Mouse (Mus musculus): ENCODE measurements around the gene Tmem106c. TPM values are rescaled to one million over a fixed set of nuclear protein-coding genes. Genes with fewer than 3 reads are reported as not detected.

Tmem106c gene
- polyA plus RNA-seq, 1 experiment, result 110 TPM

DNA sequence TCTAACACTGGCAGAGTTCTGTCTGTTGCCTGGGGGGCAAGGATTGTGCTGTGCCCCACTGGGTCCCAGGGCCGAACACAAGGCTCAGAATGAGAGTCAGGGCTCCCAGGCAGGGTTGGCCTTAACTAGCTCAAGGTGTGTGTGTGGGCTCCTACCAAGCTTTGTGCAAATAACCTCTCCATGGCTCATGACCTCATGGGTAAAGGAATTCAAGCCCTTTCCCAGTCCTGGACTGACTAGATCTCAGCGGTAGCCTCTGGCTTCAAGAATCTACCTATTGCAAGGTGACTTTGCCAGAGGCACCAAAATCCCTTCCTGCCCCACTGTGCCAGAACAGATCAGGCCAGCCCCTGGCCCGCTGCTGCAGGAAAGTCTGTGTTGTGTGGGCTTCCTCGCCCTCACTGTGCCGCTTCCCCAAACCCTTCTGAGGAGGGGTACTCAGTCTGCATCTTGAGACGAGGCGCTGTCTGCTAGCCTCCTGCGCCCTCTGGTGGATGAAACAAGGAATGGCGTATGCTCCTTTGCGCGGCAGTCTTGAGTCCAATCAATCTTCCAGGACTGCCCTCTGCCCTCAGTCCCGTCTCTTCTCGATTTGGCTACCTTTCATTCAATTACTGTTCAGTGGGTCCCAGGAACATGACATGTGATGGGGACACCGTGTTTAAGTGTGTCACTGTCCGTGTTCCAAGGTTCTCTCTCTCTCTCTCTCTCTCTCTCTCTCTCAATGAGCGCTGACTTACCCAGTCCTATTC is 11.7 kb upstream of the Tmem106c start:
- no peak for DNase-seq (ENCODE audit: low read depth)

DNA sequence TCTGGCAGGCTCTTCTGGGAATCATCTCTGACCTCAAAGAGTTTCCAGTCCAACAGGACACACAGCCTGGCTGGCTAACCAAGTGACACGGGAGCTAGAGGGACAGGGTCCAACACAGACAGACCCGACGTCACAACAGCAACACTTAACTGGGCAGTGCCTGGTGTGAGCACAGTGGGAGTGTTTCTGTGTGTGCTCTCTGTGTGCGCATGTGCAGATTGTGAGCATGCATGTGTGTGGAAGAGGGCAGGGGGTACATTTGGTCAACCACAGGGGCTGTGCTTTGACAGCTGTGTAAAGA is 11.2 kb upstream of the Tmem106c start:
- DNase-seq (ENCODE audit: low read depth), result no peak

- DNase-seq (ENCODE audit: low read depth), result no peak
Observed at GRCm38 (mm10) chr15:97954671-97955070, 9.3 kb upstream of the Tmem106c start.

GRCm38 (mm10) chr15:97955286-97955685 is 8.7 kb upstream of the Tmem106c start:
- no peak for DNase-seq (ENCODE audit: low read depth)

DNA sequence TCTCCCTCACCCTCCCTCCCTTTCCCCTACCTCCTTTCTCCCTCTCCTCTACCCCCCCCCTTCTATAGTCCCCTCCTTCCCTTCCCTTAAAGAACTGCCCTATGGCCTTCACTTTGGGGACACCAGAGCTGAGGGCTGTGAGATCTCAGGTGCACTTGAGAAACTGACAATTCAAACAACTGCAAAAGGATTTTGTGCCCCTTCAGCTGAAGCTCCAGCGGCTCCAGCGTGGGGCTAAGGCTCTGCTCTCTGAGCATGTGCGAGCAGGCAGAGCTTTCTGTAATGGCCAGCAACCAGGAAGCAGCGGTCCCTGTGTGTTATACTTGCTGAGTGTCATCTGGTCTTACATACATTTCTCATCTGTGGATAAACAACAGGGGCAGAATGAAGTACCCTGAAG is 8.3 kb upstream of the Tmem106c start:
- DNase-seq (ENCODE audit: low read depth), result no peak

DNA sequence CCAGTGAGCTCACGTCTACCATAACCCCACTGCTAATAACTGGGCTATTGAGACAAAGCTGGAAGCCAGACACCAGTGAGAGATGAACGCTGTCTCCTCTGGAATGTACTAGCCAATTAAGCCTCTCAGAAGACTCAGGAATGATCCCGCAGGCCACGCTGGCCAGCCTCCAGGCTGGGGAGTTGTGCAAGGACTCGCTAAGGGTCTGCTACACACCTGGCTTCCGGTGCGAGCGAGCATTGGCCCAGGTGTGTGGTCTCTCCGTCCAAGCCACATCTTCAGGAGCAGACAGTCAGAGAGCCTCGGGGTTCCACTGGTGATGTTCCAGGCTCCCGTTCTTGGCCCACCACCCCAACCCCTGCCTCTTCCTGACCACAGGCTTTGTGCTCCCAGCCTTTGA is 7.6 kb upstream of the Tmem106c start:
- no peak for DNase-seq (ENCODE audit: low read depth)

DNA sequence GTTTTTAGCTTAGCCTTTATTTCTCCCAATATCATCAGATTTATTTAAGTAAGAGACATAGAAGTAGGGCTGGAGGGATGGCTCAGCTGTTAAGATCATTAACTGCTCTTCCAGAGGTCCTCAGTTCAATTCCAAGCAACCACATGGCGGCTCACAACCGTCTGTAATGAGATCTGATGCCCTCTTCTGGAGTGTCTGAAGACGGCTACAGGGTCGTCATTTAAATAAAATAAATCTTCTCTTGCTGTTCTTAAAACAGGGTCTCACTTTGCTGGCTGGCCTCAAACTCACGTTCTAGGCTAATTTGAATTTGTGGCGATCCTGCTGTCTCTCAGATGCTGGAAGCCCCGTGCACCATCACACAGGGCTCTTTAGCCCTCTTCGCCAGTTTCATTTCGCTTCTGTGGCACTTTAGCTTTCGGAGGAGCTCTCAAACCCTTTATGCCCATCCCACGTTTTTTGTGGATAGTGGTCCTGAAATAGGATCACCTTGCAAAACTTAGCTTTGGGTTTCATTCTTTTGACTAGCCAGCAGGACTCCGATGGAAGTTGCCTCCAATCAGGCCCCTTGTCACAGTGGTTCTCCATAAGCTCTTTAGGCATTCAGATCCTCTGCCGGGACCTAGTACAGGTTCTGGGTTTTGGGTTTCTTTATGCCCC is 541 bp upstream of the Tmem106c start:
- no peak for DNase-seq (ENCODE audit: low read depth)

- DNase-seq (ENCODE audit: low read depth), result no peak
Observed at GRCm38 (mm10) chr15:97964836-97965187, 812 bp downstream of the Tmem106c start.

DNA sequence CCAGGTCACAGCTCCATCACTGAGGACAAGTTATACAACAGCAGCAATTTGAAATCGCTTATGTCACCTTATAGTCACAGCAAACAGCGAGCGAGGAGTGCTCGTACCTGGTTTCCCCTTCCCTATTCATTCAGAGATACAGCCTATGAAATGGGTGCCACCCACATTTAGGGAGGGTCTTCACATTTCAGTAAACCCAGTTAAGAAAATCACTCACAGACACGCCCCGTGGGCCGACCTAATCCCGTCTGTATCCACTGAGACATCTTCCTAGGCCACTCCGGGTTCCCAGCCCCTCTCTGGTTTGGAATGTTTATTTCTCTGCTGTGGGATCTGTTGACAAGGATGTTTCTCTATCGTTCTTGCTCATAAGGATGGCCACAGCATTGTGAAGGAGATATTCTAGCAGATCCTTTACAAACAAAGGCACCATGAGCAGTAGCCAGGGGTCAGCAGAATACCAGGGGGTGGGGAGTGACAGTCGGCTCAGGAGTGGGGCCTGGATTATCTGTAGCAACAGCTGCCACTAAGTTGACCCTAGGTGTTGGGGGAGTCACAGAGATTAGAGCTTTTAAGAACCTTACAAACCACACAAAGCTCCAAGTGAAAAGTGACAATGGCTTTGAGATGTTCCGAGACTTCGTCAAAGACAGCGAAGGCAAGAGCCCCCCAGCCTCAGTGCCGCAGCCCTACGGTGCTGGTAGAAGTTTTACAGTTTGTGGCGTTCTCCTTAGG is 1.5 kb downstream of the Tmem106c start:
- no peak for DNase-seq (ENCODE audit: low read depth)

DNA sequence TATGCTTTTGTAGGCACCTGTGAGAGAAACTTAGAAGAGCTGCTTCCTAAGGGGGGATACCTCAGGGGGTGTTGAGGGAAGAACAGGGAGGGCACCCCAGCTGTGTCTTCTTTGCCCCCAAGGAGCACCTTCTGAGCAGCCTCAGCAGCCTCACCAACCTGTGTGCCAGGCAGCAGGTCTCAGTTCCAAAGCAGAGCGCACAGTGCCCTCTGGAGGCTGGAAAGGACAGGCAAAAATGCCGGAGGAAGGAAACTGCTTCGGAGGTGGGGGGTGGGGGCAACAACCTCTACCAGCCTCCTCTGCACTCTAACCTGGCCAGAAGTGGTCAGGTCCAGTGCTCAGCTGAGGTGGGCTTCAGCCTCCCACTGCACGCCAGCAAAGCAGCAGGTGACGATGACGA is 6.3 kb downstream of the Tmem106c start:
- no peak for DNase-seq (ENCODE audit: low read depth)

DNA sequence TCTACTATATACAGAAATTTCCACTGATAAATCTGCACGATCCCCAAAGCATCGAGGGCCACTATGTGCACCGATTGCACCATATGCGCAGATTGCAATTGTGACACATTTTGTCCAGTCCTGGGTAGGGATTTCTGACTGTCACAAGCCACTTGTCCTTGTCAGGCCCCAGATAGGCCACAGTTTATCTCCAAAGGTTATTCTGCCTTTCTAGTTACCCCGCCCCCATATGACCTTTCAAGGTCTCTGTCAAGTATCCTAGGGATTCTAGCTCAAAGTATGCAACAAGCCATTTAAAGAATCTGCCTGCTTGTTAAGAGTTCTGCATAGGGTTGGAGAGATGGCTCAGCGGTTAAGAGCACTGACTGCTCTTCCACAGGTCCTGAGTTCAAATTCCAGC is 8.6 kb downstream of the Tmem106c start:
- no peak for DNase-seq (ENCODE audit: low read depth)

GRCm38 (mm10) chr15:97973248-97974005 is 9.4 kb downstream of the Tmem106c start:
- DNase-seq (ENCODE audit: low read depth), result no peak

GRCm38 (mm10) chr15:97981560-97981959 is 17.6 kb downstream of the Tmem106c start:
- DNase-seq (ENCODE audit: low read depth), result no peak

- DNase-seq (ENCODE audit: low read depth), result no peak
Observed at GRCm38 (mm10) chr15:97989544-97989943, 25.5 kb downstream of the Tmem106c start.

- DNase-seq (ENCODE audit: low read depth), result no peak
Observed at GRCm38 (mm10) chr15:97990124-97990523, 26.1 kb downstream of the Tmem106c start.

DNA sequence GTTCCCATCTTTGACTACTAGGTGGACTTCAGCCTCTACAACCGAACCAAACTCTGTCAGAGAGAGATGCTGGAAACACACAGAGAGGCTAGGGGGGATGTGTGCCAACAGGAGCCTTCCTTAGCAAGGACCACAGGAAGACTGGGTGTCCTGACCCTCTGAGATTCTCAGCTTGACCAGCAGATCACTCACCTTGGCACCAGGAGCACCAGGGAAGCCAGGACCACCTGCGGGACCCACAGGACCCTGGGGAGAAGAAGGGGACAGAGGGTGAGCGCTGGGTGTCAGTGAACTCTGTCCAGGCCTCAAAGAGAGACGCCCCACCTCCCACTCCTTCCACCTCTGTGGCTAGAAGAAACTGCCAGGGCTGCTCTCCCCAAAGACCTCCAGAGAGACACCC is 26.7 kb downstream of the Tmem106c start:
- DNase-seq (ENCODE audit: low read depth), result no peak

DNA sequence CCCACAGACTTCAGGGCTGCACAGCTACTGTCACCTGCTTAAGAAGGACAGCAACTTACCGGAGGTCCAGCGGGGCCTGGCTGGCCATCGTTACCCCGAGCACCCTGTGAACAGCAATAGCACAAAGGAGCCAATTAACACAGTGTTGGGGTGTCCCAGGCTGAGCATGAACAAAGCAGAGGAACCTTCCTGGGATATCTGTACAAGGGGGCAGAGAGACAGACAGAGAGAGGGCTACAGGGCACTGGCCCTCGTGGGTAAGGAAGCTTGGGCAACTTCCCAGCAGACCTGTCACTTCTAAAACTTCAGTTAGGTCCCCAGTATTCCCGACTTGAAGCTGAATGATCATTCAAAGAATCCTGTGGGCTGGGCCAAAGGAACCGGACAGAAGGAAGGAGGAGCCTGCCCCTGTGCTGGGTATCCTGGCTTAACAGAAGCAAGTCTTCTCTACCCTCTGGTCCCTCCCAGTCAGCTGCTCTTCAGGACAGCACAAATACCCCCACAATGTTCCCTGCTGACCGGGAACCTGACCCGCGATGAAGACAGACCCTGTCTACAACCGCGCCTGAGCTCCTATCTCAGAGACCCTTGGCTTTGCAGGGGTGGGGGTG is 27.4 kb downstream of the Tmem106c start:
- no peak for DNase-seq (ENCODE audit: low read depth)

DNA sequence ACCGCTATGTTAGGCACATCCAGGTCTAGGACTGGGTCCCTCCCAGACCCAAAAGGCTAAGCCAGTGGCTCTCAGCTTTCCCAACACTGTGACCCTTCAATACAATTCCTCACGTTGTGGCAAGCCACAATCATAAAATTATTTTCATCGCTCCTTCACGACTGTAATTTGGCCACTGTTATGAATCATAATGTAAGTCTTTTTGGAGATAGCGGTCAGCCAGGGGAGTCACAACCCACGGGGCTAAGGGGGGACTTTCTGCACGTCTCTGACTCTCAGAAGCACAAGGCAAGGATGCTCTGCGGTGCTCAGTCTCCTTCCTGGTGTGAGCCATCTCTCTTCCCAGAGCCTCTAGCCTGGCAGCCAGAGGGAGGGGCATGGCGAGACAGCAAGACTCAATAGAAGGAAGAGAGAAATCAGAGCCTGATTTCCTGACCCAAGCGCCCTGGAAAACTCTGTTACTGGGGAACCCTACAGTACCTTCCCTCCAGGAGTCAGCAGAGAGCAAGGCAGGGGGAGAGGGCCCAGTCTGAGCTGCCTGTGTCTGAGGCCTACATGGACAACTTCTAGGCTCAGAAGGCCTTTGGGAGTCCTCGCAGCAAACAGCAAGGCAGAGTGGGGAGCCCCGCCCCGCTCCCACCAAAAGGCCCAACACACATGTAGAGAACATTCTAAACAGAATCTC is 28.2 kb downstream of the Tmem106c start:
- no peak for DNase-seq (ENCODE audit: low read depth)

DNA sequence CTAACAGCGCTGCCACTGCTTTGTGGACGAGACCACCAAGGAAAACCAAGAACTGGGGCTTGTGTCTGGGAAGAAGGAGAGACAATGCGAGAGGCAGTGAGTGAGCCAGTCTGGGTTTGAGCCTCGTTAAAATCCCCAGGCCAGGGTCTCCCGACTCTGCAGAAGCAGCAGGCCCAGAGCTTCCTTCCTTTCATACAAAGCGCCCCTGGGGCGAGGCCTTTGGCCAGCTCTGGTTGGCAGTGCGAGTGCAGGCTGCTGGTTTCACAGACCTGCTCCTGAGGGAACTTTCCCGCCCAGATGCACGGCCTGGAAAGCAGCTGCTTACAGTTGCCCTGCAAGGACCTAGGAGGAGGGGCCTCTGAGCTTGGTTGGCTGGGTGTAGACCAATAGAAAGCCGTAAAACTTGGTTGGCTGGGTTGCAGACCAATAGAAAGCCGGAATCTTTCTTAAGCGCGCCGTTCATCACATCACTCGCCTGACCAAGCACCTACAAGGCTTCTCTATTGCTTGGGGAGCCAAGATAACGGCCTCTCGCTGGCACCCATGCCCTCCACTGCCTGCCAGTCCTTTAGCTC is 28.8 kb downstream of the Tmem106c start:
- DNase-seq (ENCODE audit: low read depth), result no peak

DNA sequence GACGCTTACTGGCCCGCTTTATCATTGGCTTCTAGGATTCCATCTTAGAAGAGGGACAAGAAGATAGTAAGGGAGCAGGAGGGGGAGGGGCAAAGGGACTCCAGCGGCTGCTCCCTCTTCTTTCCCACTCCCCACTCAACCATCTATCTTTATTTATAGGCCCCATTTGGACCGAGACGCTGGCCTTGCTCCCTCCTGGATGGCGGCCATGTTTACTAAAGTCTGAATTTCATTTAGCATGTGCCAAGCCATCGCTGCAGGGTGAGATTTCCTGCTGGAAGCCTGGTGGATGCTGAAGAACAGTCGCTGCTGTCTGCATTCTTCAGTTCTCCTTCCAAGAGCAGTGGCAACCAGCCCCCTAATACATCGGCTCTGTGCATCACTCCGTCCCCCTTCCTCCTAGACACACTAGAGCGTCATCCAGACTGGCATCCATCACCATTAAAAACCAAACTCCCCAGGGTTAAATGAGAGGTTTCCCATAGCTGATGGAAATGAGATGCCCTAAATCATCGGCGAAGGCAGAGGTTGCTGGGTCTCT is 32.8 kb downstream of the Tmem106c start:
- DNase-seq (ENCODE audit: low read depth), result no peak

GRCm38 (mm10) chr15:97999546-97999945 is 35.5 kb downstream of the Tmem106c start:
- no peak for DNase-seq (ENCODE audit: low read depth)

Data from gonadal fat pad, adult 2 months (tissue).